Mouse (Mus musculus) ES-Bruce4 (cell line): ENCODE measurements at regions not wholly inside any gene's neighbourhood (a gene's known extent, or its start where the extent isn't known, plus 50 kb on each side); places are given as distances from the start of the nearest gene placed in this dataset.

Experiments
- CTCF ChIP-seq: IDR thresholded peaks from one replicate; pipeline ENCODE4 v1.8.1; 2011; ENCODE audit warnings: low read depth, low read length
- EP300 ChIP-seq: IDR thresholded peaks from 2 replicates; pipeline ENCODE4 v1.6.1; 2011; ENCODE audit warnings: low read depth, low read length; ENCODE audit not compliant: insufficient read depth
- POLR2A ChIP-seq: IDR thresholded peaks from one replicate; pipeline ENCODE4 v1.8.1; 2011; ENCODE audit warnings: low read length; ENCODE audit not compliant: insufficient read depth

GRCm38 (mm10) chr12:80004575-80004974 is 108.2 kb downstream of the Zfp36l1 start:
- TF ChIP-seq CTCF (no peak), POLR2A (no peak), EP300 (no peak)
